Mouse (Mus musculus): Measurements from ENCODE around the gene Adam15. TPM values are rescaled to one million over a fixed set of nuclear protein-coding genes. Genes with fewer than 3 reads are reported as not detected.

Adam15 gene
- polyA plus RNA-seq, 1 experiment: 68.5 TPM

- WGBS: 60% methylated on average over 11 of the region's 11 CpGs
- DNase-seq (ENCODE audit: low read depth, low spot score): no peak
Measured at GRCm38 (mm10) chr3:89385451-89385850, 35.7 kb upstream of the Adam15 start.

- 47% methylated on average over 12 of the region's 12 CpGs for WGBS
- no peak for DNase-seq (ENCODE audit: low read depth, low spot score)
Measured at GRCm38 (mm10) chr3:89384331-89385076, 34.7 kb upstream of the Adam15 start.

GRCm38 (mm10) chr3:89383651-89384255, 34.0 kb upstream of the Adam15 start:
- DNase-seq (ENCODE audit: low read depth, low spot score): no peak
- WGBS: 38% methylated on average over 5 of the region's 5 CpGs

GRCm38 (mm10) chr3:89382950-89383349, 33.2 kb upstream of the Adam15 start:
- 76% methylated on average over 5 of the region's 5 CpGs for WGBS
- no peak for DNase-seq (ENCODE audit: low read depth, low spot score)

GRCm38 (mm10) chr3:89382033-89382882, 32.5 kb upstream of the Adam15 start:
- 86% methylated on average over 9 of the region's 9 CpGs for WGBS
- DNase-seq (ENCODE audit: low read depth, low spot score): no peak

GRCm38 (mm10) chr3:89381233-89381632, 31.4 kb upstream of the Adam15 start:
- DNase-seq (ENCODE audit: low read depth, low spot score): no peak
- WGBS: 86% methylated on average over 11 of the region's 11 CpGs

- DNase-seq (ENCODE audit: low read depth, low spot score): no peak
- 92% methylated on average over 18 of the region's 18 CpGs for WGBS
Measured at GRCm38 (mm10) chr3:89380711-89381110, 30.9 kb upstream of the Adam15 start.

- DNase-seq (ENCODE audit: low read depth, low spot score): no peak
- WGBS: 89% methylated on average over 14 of the region's 14 CpGs
Measured at GRCm38 (mm10) chr3:89380291-89380690, 30.5 kb upstream of the Adam15 start.

- WGBS: 77% methylated on average over 31 of the region's 31 CpGs
- DNase-seq (ENCODE audit: low read depth, low spot score): no peak
Measured at GRCm38 (mm10) chr3:89379388-89380131, 29.8 kb upstream of the Adam15 start.

GRCm38 (mm10) chr3:89378394-89379067, 28.7 kb upstream of the Adam15 start:
- 5% methylated on average over 29 of the region's 29 CpGs for WGBS
- no peak for DNase-seq (ENCODE audit: low read depth, low spot score)

GRCm38 (mm10) chr3:89377831-89378230, 28.0 kb upstream of the Adam15 start:
- no peak for DNase-seq (ENCODE audit: low read depth, low spot score)
- 77% methylated on average over 4 of the region's 4 CpGs for WGBS

GRCm38 (mm10) chr3:89373581-89374231, 23.9 kb upstream of the Adam15 start:
- no peak for DNase-seq (ENCODE audit: low read depth, low spot score)
- WGBS: 17% methylated on average over 5 of the region's 5 CpGs

- no peak for DNase-seq (ENCODE audit: low read depth, low spot score)
Measured at GRCm38 (mm10) chr3:89367338-89367737, 17.5 kb upstream of the Adam15 start.

GRCm38 (mm10) chr3:89365486-89366414, 16.0 kb upstream of the Adam15 start:
- no peak for DNase-seq (ENCODE audit: low read depth, low spot score)
- 51% methylated on average over 20 of the region's 20 CpGs for WGBS

More at GRCm38 (mm10) chr3:89367338-89367737, 17.5 kb upstream of the Adam15 start:
- 48% methylated on average over 11 of the region's 11 CpGs for WGBS

- DNase-seq (ENCODE audit: low read depth, low spot score): no peak
- 89% methylated on average over 11 of the region's 11 CpGs for WGBS
Measured at GRCm38 (mm10) chr3:89365153-89365485, 15.3 kb upstream of the Adam15 start, which contains the start of gene Dcst1. TSS of gene Dcst1 (minus strand) at chr3:89365253.

GRCm38 (mm10) chr3:89364631-89365030, 14.8 kb upstream of the Adam15 start:
- DNase-seq (ENCODE audit: low read depth, low spot score): no peak
- WGBS: 92% methylated on average over 8 of the region's 8 CpGs

GRCm38 (mm10) chr3:89361675-89362074, 11.9 kb upstream of the Adam15 start, which contains the start of gene Dcst2:
TSS of gene Dcst2 (plus strand) at chr3:89361975.
- no peak for DNase-seq (ENCODE audit: low read depth, low spot score)
- 89% methylated on average over 7 of the region's 7 CpGs for WGBS

- DNase-seq (ENCODE audit: low read depth, low spot score): no peak
- 53% methylated on average over 3 of the region's 3 CpGs for WGBS
Measured at GRCm38 (mm10) chr3:89360237-89360636, 10.4 kb upstream of the Adam15 start.

Data from large intestine, adult 2 months (tissue).